Mouse (Mus musculus) kidney, embryonic 15.5 days (tissue): ENCODE results near the gene Nfkbil1. TPM values are rescaled to one million over a fixed set of nuclear protein-coding genes. Genes with fewer than 3 reads are reported as not detected.
A peak's percentile ranks its signal among the peaks of the same experiment; 100 is the strongest.

Source experiments
- ATAC-seq: fragments of 200-750 bp; cut with Nextera tagmentation; replicated peaks from 2 replicates; pipeline ENCODE4 v1.8.0; 2017; ENCODE audit warnings: moderate TSS enrichment; ENCODE audit not compliant: low FRiP score
- H3K27ac ChIP-seq: fragments of 300-500 bp; sonication (generic); 2 replicates; pipeline ENCODE4 v1.5.1; 2015; ENCODE audit warnings: mild to moderate bottlenecking, inconsistent platforms
- H3K27me3 ChIP-seq: fragments of 300-500 bp; sonication (generic); 2 replicates; pipeline ENCODE4 v1.6.1; 2015; ENCODE audit warnings: inconsistent platforms
- H3K36me3 ChIP-seq: fragments of 300-500 bp; sonication (generic); 2 replicates; pipeline ENCODE4 v1.6.1; 2015; ENCODE audit warnings: inconsistent platforms
- H3K4me1 ChIP-seq: fragments of 300-500 bp; sonication (generic); 2 replicates; pipeline ENCODE4 v1.6.1; 2015; ENCODE audit warnings: inconsistent platforms
- H3K4me2 ChIP-seq: fragments of 300-500 bp; sonication (generic); 2 replicates; pipeline ENCODE4 v1.6.1; 2015; ENCODE audit warnings: moderate library complexity, mild to moderate bottlenecking, inconsistent platforms
- H3K4me3 ChIP-seq: fragments of 300-500 bp; sonication (generic); replicated peaks from 2 replicates; pipeline ENCODE4 v1.5.1; 2015; ENCODE audit warnings: mild to moderate bottlenecking, inconsistent platforms
- H3K9ac ChIP-seq: fragments of 300-500 bp; sonication (generic); 2 replicates; pipeline ENCODE4 v1.6.1; 2015; ENCODE audit warnings: mild to moderate bottlenecking, inconsistent platforms
- H3K9me3 ChIP-seq: fragments of 300-500 bp; sonication (generic); replicated peaks from 2 replicates; pipeline ENCODE4 v1.6.1; 2016; ENCODE audit warnings: inconsistent platforms
- WGBS: fragments of 180-500 bp; shearing (Covaris S2); methylation state at CpG from one replicate; pipeline ENCODE4 v1.1.7; 2015; ENCODE audit warnings: mixed read lengths; 5-methylcytosine and 5-hydroxymethylcytosine counted together
- polyA plus RNA-seq: library from polyadenylated mRNA; unstranded; fragments of >200 nt; fragmentation: Nextera tagmentation; extraction: Ambion mirVana; gene quantifications from 2 replicates; pipeline ENCODE4 v1.2.1, GENCODE M21; 2015

Nfkbil1 gene
- polyA plus RNA-seq, 1 experiment from 2014 or later: 11.3 TPM

- Histone ChIP-seq H3K4me1 (peaks cover 20% of the 10 kb centered on the region), H3K27me3 (peaks cover 3% of the 10 kb centered on the region; the same call in 1 of the 2 replicates), H3K9me3 (no peaks in the 10 kb centered on the region), H3K27ac (0 out of 2 replicates have a peak overlapping the region, but pooled peaks have one; percentile 3), H3K4me2 (no peak overlapping the region), H3K9ac (no peak overlapping the region), H3K4me3 (no peak overlapping the region), H3K36me3 (peaks cover 63% of the 10 kb centered on the region)
- ATAC-seq: no peak
- WGBS: 80% methylated on average over 18 of the region's 18 CpGs
Measured at GRCm38 (mm10) chr17:35252619-35253292, 17.2 kb upstream of the Nfkbil1 start.

- H3K9ac ChIP-seq: no peak overlapping the region
- no peak overlapping the region for H3K4me3 ChIP-seq
- no peak for ATAC-seq
- 87% methylated on average over 5 of the region's 5 CpGs for WGBS
- H3K27me3 ChIP-seq: peaks cover under 1% of the 10 kb centered on the region; the same call in 1 of the 2 replicates
- peaks cover 24% of the 10 kb centered on the region for H3K4me1 ChIP-seq
- no peaks in the 10 kb centered on the region for H3K9me3 ChIP-seq
- no peak overlapping the region for H3K27ac ChIP-seq
- H3K36me3 ChIP-seq: peaks cover 71% of the 10 kb centered on the region
- H3K4me2 ChIP-seq: no peak overlapping the region
Measured at GRCm38 (mm10) chr17:35251981-35252380, 16.4 kb upstream of the Nfkbil1 start.

GRCm38 (mm10) chr17:35251162-35251719, 15.6 kb upstream of the Nfkbil1 start:
- peaks cover 79% of the 10 kb centered on the region for H3K36me3 ChIP-seq
- no peaks in the 10 kb centered on the region for H3K9me3 ChIP-seq
- no peaks in the 10 kb centered on the region for H3K27me3 ChIP-seq
- H3K9ac ChIP-seq: no peak overlapping the region
- H3K4me2 ChIP-seq: no peak overlapping the region
- 83% methylated on average over 15 of the region's 15 CpGs for WGBS
- no peak overlapping the region for H3K4me3 ChIP-seq
- no peak for ATAC-seq
- H3K4me1 ChIP-seq: peaks cover 29% of the 10 kb centered on the region
- H3K27ac ChIP-seq: no peak overlapping the region

- Histone ChIP-seq H3K9ac (no peak overlapping the region), H3K9me3 (no peaks in the 10 kb centered on the region), H3K4me3 (no peak overlapping the region), H3K4me1 (peaks cover 36% of the 10 kb centered on the region), H3K27ac (no peak overlapping the region), H3K4me2 (no peak overlapping the region), H3K27me3 (no peaks in the 10 kb centered on the region), H3K36me3 (peaks cover 86% of the 10 kb centered on the region)
- ATAC-seq: no peak
- WGBS: 92% methylated on average over 3 of the region's 3 CpGs
Measured at GRCm38 (mm10) chr17:35250348-35251120, 14.9 kb upstream of the Nfkbil1 start.

- no peak overlapping the region for H3K9ac ChIP-seq
- no peaks in the 10 kb centered on the region for H3K27me3 ChIP-seq
- no peak for ATAC-seq
- no peak overlapping the region for H3K27ac ChIP-seq
- H3K4me1 ChIP-seq: peaks cover 45% of the 10 kb centered on the region
- H3K36me3 ChIP-seq: peaks cover 95% of the 10 kb centered on the region
- WGBS: 68% methylated on average over 19 of the region's 19 CpGs
- H3K4me3 ChIP-seq: no peak overlapping the region
- no peak overlapping the region for H3K4me2 ChIP-seq
- no peaks in the 10 kb centered on the region for H3K9me3 ChIP-seq
Measured at GRCm38 (mm10) chr17:35249451-35250197, 14.0 kb upstream of the Nfkbil1 start.

- Histone ChIP-seq H3K9ac (no peak overlapping the region), H3K36me3 (peaks cover 99% of the 10 kb centered on the region), H3K27me3 (no peaks in the 10 kb centered on the region), H3K27ac (no peak overlapping the region), H3K4me3 (no peak overlapping the region), H3K9me3 (no peaks in the 10 kb centered on the region), H3K4me2 (no peak overlapping the region), H3K4me1 (peaks cover 52% of the 10 kb centered on the region)
- no peak for ATAC-seq
- 88% methylated on average over 14 of the region's 14 CpGs for WGBS
Measured at GRCm38 (mm10) chr17:35248986-35249385, 13.4 kb upstream of the Nfkbil1 start.

- Histone ChIP-seq H3K4me3 (no peak overlapping the region), H3K4me1 (peaks cover 61% of the 10 kb centered on the region), H3K27me3 (no peaks in the 10 kb centered on the region), H3K9me3 (no peaks in the 10 kb centered on the region), H3K36me3 (peaks cover 90% of the 10 kb centered on the region), H3K4me2 (no peak overlapping the region), H3K27ac (no peak overlapping the region), H3K9ac (no peak overlapping the region)
- 82% methylated on average over 7 of the region's 7 CpGs for WGBS
- ATAC-seq: no peak
Measured at GRCm38 (mm10) chr17:35247144-35247543, 11.6 kb upstream of the Nfkbil1 start.

GRCm38 (mm10) chr17:35245731-35246623, 10.4 kb upstream of the Nfkbil1 start:
- peaks cover 61% of the 10 kb centered on the region for H3K4me1 ChIP-seq
- H3K4me2 ChIP-seq: peak overlapping the region; percentile 86
- H3K4me3 ChIP-seq: peak overlapping the region; percentile 71
- H3K27ac ChIP-seq: no peak overlapping the region
- 0 out of 2 replicates have a peak overlapping the region, but pooled peaks have one; percentile 91 for H3K9ac ChIP-seq
- no peak for ATAC-seq
- no peaks in the 10 kb centered on the region for H3K27me3 ChIP-seq
- no peaks in the 10 kb centered on the region for H3K9me3 ChIP-seq
- peaks cover 79% of the 10 kb centered on the region for H3K36me3 ChIP-seq
- 74% methylated on average over 15 of the region's 15 CpGs for WGBS

GRCm38 (mm10) chr17:35244999-35245398, 9.4 kb upstream of the Nfkbil1 start:
- no peaks in the 10 kb centered on the region for H3K9me3 ChIP-seq
- no peaks in the 10 kb centered on the region for H3K27me3 ChIP-seq
- peak overlapping the region; percentile 86 for H3K4me2 ChIP-seq
- H3K27ac ChIP-seq: no peak overlapping the region
- H3K4me1 ChIP-seq: peaks cover 71% of the 10 kb centered on the region
- peaks cover 69% of the 10 kb centered on the region for H3K36me3 ChIP-seq
- peak overlapping the region; percentile 71 for H3K4me3 ChIP-seq
- WGBS: 65% methylated on average over 2 of the region's 2 CpGs
- no peak for ATAC-seq
- peak overlapping the region; percentile 91 for H3K9ac ChIP-seq

GRCm38 (mm10) chr17:35243086-35243485, 7.5 kb upstream of the Nfkbil1 start:
- ATAC-seq: no peak
- peak overlapping the region; percentile 98 for H3K27ac ChIP-seq
- peaks cover 50% of the 10 kb centered on the region for H3K36me3 ChIP-seq
- peak overlapping the region; percentile 86 for H3K4me2 ChIP-seq
- H3K4me3 ChIP-seq: peak overlapping the region; percentile 71
- no peaks in the 10 kb centered on the region for H3K9me3 ChIP-seq
- peak overlapping the region; percentile 91 for H3K9ac ChIP-seq
- H3K27me3 ChIP-seq: no peaks in the 10 kb centered on the region
- WGBS: under 1% methylated on average over 16 of the region's 16 CpGs
- peaks cover 58% of the 10 kb centered on the region for H3K4me1 ChIP-seq
